Mouse (Mus musculus): ENCODE data around the gene Gm10721. TPM values are rescaled to one million over a fixed set of nuclear protein-coding genes. Genes with fewer than 3 reads are reported as not detected.
"Not testable (repeated sequence)": the region's sequence is repeated elsewhere in the genome, so short reads cannot be mapped to it uniquely, and the experiment has no call there.

Gene Gm10721
- total RNA-seq, 1 experiment from 2014 or later = 1.3 TPM

DNA sequence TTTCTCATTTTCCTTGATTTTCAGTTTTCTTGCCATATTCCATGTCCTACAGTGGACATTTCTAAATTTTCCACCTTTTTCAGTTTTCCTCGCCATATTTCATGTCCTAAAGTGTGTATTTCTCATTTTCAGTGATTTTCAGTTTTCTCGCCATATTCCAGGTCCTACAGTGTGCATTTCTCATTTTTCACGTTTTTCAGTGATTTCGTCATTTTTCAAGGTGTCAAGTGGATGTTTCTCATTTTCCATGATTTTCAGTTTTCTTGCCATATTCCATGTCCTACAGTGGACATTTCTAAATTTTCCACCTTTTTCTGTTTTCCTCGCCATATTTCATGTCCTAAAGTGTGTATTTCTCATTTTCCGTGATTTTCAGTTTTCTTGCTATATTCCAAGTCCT lies 12.7 kb downstream of the Gm10721 start:
- DNase-seq = peak; percentile 19

DNA sequence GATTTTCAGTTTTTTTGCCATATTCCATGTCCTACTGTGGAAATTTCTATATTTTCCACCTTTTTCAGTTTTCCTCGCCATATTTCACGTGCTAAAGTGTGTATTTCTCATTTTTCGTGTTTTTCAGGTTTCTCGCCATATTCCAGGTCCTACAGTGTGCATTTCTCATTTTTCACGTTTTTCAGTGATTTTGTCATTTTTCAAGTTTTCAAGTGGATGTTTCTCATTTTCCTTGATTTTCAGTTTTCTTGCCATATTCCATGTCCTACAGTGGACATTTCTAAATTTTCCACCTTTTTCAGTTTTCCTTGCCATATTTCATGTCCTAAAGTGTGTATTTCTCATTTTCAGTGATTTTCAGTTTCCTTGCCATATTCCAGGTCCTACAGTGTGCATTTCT lies 13.2 kb downstream of the Gm10721 start:
- not testable (repeated sequence) for DNase-seq

DNA sequence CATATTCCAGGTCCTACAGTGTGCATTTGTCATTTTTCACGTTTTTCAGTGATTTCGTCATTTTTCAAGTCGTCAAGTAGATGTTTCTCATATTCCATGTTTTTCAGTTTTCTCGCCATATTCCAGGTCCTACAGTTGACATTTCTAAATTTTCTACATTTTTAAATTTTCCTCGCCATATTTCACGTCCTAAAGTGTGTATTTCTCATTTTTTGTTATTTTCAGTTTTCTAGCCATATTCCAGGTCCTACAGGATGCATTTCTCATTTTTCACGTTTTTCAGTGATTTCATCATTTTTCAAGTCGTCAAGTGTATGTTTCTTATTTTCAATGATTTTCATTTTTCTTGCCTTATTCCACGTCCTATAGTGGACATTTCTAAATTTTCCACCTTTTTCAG lies 13.8 kb downstream of the Gm10721 start:
- DNase-seq = not testable (repeated sequence)

DNA sequence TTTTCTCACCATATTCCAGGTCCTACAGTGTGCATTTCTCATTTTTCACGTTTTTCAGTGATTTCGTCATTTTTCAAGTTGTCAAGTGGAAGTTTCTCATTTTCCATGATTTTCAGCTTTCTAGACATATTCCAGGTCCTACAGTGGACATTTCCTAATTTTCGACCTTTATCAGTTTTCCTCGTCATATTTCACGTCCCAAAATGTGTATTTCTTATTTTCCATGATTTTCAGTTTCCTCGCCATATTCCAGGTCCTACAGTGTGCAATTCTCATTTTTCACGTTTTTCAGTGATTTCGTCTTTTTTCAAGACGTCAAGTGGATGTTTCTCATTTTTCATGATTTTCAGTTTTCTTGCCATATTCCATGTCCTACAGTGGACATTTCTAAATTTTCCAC lies 14.3 kb downstream of the Gm10721 start:
- DNase-seq = not testable (repeated sequence)

DNA sequence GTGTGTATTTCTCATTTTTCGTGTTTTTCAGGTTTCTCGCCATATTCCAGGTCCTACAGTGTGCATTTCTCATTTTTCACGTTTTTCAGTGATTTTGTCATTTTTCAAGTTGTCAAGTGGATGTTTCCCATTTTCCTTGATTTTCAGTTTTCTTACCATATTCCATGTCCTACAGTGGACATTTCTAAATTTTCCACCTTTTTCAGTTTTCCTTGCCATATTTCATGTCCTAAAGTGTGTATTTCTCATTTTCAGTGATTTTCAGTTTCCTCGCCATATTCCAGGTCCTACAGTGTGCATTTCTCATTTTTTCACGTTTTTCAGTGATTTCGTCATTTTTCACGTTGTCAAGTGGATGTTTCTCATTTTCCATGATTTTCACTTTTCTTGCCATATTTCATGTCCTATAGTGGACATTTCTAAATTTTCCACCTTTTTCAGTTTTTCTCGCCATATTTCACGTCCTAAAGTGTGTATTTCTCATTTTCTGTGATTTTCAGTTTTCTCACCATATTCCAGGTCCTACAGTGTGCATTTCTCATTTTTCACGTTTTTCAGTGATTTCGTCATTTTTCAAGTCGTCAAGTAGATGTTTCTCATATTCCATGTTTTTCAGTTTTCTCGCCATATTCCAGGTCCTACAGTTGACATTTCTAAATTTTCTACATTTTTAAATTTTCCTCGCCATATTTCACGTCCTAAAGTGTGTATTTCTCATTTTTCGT lies 16.5 kb downstream of the Gm10721 start:
- peak; percentile 4 for DNase-seq

DNA sequence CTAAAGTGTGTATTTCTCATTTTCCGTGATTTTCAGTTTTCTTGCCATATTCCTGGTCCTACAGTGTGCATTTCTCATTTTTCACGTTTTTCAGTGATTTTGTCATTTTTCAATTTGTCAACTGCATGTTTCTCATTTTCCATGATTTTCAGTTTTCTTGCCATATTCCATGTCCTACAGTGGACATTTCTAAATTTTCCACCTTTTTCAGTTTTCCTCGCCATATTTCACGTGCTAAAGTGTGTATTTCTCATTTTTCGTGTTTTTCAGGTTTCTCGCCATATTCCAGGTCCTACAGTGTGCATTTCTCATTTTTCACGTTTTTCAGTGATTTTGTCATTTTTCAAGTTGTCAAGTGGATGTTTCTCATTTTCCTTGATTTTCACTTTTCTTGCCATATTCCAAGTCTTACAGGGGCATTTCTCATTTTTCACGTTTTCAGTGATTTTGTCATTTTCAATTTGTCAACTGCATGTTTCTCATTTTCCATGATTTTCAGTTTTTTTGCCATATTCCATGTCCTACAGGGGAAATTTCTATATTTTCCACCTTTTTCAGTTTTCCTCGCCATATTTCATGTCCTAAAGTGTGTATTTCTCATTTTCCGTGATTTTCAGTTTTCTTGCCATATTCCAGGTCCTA lies 17.9 kb downstream of the Gm10721 start:
- not testable (repeated sequence) for DNase-seq

DNA sequence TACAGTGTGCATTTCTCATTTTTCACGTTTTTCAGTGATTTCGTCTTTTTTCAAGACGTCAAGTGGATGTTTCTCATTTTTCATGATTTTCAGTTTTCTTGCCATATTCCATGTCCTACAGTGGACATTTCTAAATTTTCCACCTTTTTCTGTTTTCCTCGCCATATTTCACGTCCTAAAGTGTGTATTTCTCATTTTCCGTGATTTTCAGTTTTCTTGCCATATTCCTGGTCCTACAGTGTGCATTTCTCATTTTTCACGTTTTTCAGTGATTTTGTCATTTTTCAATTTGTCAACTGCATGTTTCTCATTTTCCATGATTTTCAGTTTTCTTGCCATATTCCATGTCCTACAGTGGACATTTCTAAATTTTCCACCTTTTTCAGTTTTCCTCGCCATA lies 21.4 kb downstream of the Gm10721 start, which contains the start of gene Gm17535:
Gene Gm17535, plus strand, starts transcription at position 301 of the 400 bp plus-strand sequence.
- DNase-seq = not testable (repeated sequence)

DNA sequence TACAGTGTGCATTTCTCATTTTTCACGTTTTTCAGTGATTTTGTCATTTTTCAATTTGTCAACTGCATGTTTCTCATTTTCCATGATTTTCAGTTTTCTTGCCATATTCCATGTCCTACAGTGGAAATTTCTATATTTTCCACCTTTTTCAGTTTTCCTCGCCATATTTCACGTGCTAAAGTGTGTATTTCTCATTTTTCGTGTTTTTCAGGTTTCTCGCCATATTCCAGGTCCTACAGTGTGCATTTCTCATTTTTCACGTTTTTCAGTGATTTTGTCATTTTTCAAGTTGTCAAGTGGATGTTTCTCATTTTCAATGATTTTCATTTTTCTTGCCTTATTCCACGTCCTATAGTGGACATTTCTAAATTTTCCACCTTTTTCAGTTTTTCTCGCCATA lies 23.6 kb downstream of the Gm10721 start, which contains the start of gene Gm10715:
Gene Gm10715, plus strand, starts transcription at position 301 of the 400 bp plus-strand sequence.
- not testable (repeated sequence) for DNase-seq

DNA sequence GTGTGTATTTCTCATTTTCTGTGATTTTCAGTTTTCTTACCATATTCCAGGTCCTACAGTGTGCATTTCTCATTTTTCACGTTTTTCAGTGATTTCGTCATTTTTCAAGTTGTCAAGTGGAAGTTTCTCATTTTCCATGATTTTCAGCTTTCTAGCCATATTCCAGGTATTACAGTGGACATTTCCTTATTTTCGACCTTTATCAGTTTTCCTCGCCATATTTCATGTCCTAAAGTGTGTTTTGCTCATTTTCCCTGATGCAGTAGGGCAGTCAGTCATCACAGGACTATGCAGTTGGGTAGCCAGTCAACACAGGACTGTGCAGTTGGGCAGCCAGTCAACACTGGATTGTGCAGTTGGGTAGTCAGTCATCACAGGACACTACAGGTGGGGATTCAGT lies 25.2 kb downstream of the Gm10721 start:
- DNase-seq = not testable (repeated sequence)

Small RNA genes within 50 kb of the gene (microRNA-seq; reads per million reads assigned to microRNA genes)
- 0 reads per million in 2 experiments for gene Mir101c

Other genes with a start within 250 kb of the Gm10721 start
- not detected in 2 replicates for gene Gm10722, start 12.2 kb upstream of the Gm10721 start, total RNA-seq (2021)
- gene Gm11168, start 9.8 kb upstream of the Gm10721 start, total RNA-seq (2021) = 0.60 TPM in 1 of 2 replicates, not detected in the other
- gene Gm10720, start 2.5 kb downstream of the Gm10721 start, total RNA-seq (2021) = not detected in 2 replicates
- gene Gm10719, start 4.3 kb downstream of the Gm10721 start, total RNA-seq (2021) = 1.7 and 1.8 TPM in 2 replicates
- gene Gm10718, start 10.4 kb downstream of the Gm10721 start, total RNA-seq (2021) = 2.3 and 2.6 TPM in 2 replicates
- 0.89 and 1.0 TPM in 2 replicates for gene Gm10717, start 12.3 kb downstream of the Gm10721 start, total RNA-seq (2021)
- gene Gm17535, start 21.5 kb downstream of the Gm10721 start, total RNA-seq (2021) = not detected in 2 replicates
- gene Gm10715, start 23.7 kb downstream of the Gm10721 start, total RNA-seq (2021) = not detected in 2 replicates

All from adrenal gland, postnatal 14 days (tissue).